Mouse (Mus musculus) MEL (cell line): ENCODE measurements at regions not wholly inside any gene's neighbourhood (a gene's known extent, or its start where the extent isn't known, plus 50 kb on each side); places are given as distances from the start of the nearest gene placed in this dataset.

Source experiments
- DNase-seq: peaks from one replicate; pipeline ENCODE4 v3.0.0; 2011; ENCODE audit warnings: low read depth, low spot score
- H3K27ac ChIP-seq: 2 replicates; pipeline ENCODE4 v1.5.1; 2012; ENCODE audit warnings: low read depth, mild to moderate bottlenecking, control low read depth, low read length, moderate library complexity; ENCODE audit not compliant: control insufficient read depth
- H3K27me3 ChIP-seq, 2 experiments: fragments of 150-350 bp in 1 of 2; sonication (generic) in 1 of 2; 2 replicates each; pipeline ENCODE4 v1.6.1; 2012; ENCODE audit warnings: low read length in 2 of 2, mild to moderate bottlenecking in 2 of 2, improper control_type of control experiment in 1 of 2, moderate library complexity in 1 of 2; ENCODE audit not compliant: insufficient read depth in 2 of 2, control insufficient read depth in 1 of 2
- H3K36me3 ChIP-seq, 2 experiments: 2 replicates each; pipeline ENCODE4 v1.6.1; 2012 to 2014; ENCODE audit warnings: low read length in 2 of 2, improper control_type of control experiment in 1 of 2, inconsistent platforms in 1 of 2, mild to moderate bottlenecking in 1 of 2; ENCODE audit not compliant: insufficient read depth in 2 of 2, control insufficient read depth in 1 of 2
- H3K4me1 ChIP-seq, 2 experiments: fragments of 150-350 bp in 1 of 2; sonication (generic) in 1 of 2; 2 replicates each; pipeline ENCODE4 v1.6.1; 2012; ENCODE audit warnings: low read length in 2 of 2, improper control_type of control experiment in 1 of 2, mild to moderate bottlenecking in 1 of 2; ENCODE audit not compliant: insufficient read depth in 2 of 2, control insufficient read depth in 1 of 2
- H3K4me3 ChIP-seq, 2 experiments: fragments of 150-350 bp in 1 of 2; sonication (generic) in 1 of 2; 2 replicates each; pipeline ENCODE4 v1.5.1; 2012; ENCODE audit warnings: low read depth in 2 of 2, low read length in 2 of 2, mild to moderate bottlenecking in 2 of 2, moderate library complexity in 2 of 2, control low read depth in 1 of 2, improper control_type of control experiment in 1 of 2; ENCODE audit not compliant: control insufficient read depth in 1 of 2, insufficient read depth in 1 of 2
- H3K79me2 ChIP-seq: 2 replicates; pipeline ENCODE4 v1.6.1; 2012; ENCODE audit warnings: mild to moderate bottlenecking, low read length, moderate library complexity; ENCODE audit not compliant: control insufficient read depth, poor library complexity, insufficient read depth
- H3K9ac ChIP-seq: 2 replicates; pipeline ENCODE4 v1.6.1; 2012; ENCODE audit warnings: low read depth, mild to moderate bottlenecking, control low read depth, low read length, moderate library complexity; ENCODE audit not compliant: control insufficient read depth, poor library complexity, severe bottlenecking
- H3K9me3 ChIP-seq: fragments of 150-350 bp; sonication (generic); replicated peaks from 2 replicates; pipeline ENCODE4 v1.6.1; 2012; ENCODE audit warnings: mild to moderate bottlenecking, low read length, improper control_type of control experiment, moderate library complexity; ENCODE audit not compliant: insufficient read depth
- CHD1 ChIP-seq: IDR thresholded peaks from 2 replicates; pipeline ENCODE4 v1.6.1; 2012; ENCODE audit warnings: low read depth, mild to moderate bottlenecking, inconsistent platforms, low read length, improper control_type of control experiment
- CHD2 ChIP-seq: IDR thresholded peaks from 2 replicates; pipeline ENCODE4 v1.6.1; 2011; ENCODE audit warnings: low read length, improper control_type of control experiment
- E2F4 ChIP-seq: IDR thresholded peaks from 2 replicates; pipeline ENCODE4 v1.6.1; 2011; ENCODE audit warnings: low read depth, low read length, improper control_type of control experiment, borderline replicate concordance
- ELF1 ChIP-seq: IDR thresholded peaks from 2 replicates; pipeline ENCODE4 v1.6.1; 2014; ENCODE audit warnings: low read depth, mild to moderate bottlenecking, inconsistent platforms, low read length, improper control_type of control experiment, moderate library complexity
- EP300 ChIP-seq, 2 experiments: IDR thresholded peaks; 2 replicates each; pipeline ENCODE4 v1.6.1; 2011; ENCODE audit warnings: improper control_type of control experiment in 2 of 2, low read length in 2 of 2, low read depth in 1 of 2, mild to moderate bottlenecking in 1 of 2
- ETS1 ChIP-seq: IDR thresholded peaks from 2 replicates; pipeline ENCODE4 v1.6.1; 2012; ENCODE audit warnings: low read depth, mild to moderate bottlenecking, inconsistent platforms, low read length, improper control_type of control experiment, moderate library complexity
- GABPA ChIP-seq: IDR thresholded peaks from 2 replicates; pipeline ENCODE4 v1.6.1; 2012; ENCODE audit warnings: low read depth, mild to moderate bottlenecking, inconsistent platforms, low read length, improper control_type of control experiment, moderate library complexity
- MXI1 ChIP-seq: IDR thresholded peaks from 2 replicates; pipeline ENCODE4 v1.6.1; 2011; ENCODE audit warnings: mild to moderate bottlenecking, low read depth, low read length, improper control_type of control experiment
- MYC ChIP-seq: IDR thresholded peaks from 2 replicates; pipeline ENCODE4 v1.6.1; 2011; ENCODE audit warnings: low read depth, mild to moderate bottlenecking, low read length, improper control_type of control experiment, moderate library complexity
- NELFE ChIP-seq: IDR thresholded peaks from 2 replicates; pipeline ENCODE4 v1.6.1; 2011; ENCODE audit warnings: low read depth, low read length, improper control_type of control experiment
- NRF1 ChIP-seq: IDR thresholded peaks from 2 replicates; pipeline ENCODE4 v1.6.1; 2014; ENCODE audit warnings: low read depth, mild to moderate bottlenecking, inconsistent platforms, low read length, improper control_type of control experiment, moderate library complexity; ENCODE audit not compliant: poor library complexity, insufficient read depth, severe bottlenecking
- POLR2AphosphoS2 ChIP-seq: IDR thresholded peaks from 2 replicates; pipeline ENCODE4 v1.6.1; 2011; ENCODE audit warnings: low read length, improper control_type of control experiment
- POLR2AphosphoS5 ChIP-seq: IDR thresholded peaks from 2 replicates; pipeline ENCODE4 v1.6.1; 2012; ENCODE audit warnings: low read depth, borderline replicate concordance, mild to moderate bottlenecking, inconsistent platforms, low read length, moderate library complexity, mixed read lengths
- RCOR1 ChIP-seq: IDR thresholded peaks from 2 replicates; pipeline ENCODE4 v1.6.1; 2012; ENCODE audit warnings: low read depth, mild to moderate bottlenecking, inconsistent platforms, low read length, improper control_type of control experiment
- SIN3A ChIP-seq: IDR thresholded peaks from 2 replicates; pipeline ENCODE4 v1.6.1; 2012; ENCODE audit warnings: low read length, improper control_type of control experiment, inconsistent platforms
- TBP ChIP-seq: IDR thresholded peaks from 2 replicates; pipeline ENCODE4 v1.8.0; 2011; ENCODE audit warnings: low read depth, low read length, improper control_type of control experiment
- UBTF ChIP-seq: IDR thresholded peaks from 2 replicates; pipeline ENCODE4 v1.6.1; 2012; ENCODE audit warnings: low read depth, mild to moderate bottlenecking, inconsistent platforms, low read length, improper control_type of control experiment, moderate library complexity, borderline replicate concordance; ENCODE audit not compliant: insufficient read depth
- USF2 ChIP-seq, 2 experiments: IDR thresholded peaks; 2 replicates each; pipeline ENCODE4 v1.6.1; 2011 to 2012; ENCODE audit warnings: improper control_type of control experiment in 2 of 2, low read length in 2 of 2, borderline replicate concordance in 1 of 2, inconsistent platforms in 1 of 2, low read depth in 1 of 2, mild to moderate bottlenecking in 1 of 2; ENCODE audit not compliant: insufficient read depth in 1 of 2
- ZC3H11A ChIP-seq: IDR thresholded peaks from 2 replicates; pipeline ENCODE4 v1.6.1; 2012; ENCODE audit warnings: low read depth, mild to moderate bottlenecking, inconsistent platforms, low read length, improper control_type of control experiment
- ZKSCAN1 ChIP-seq: IDR thresholded peaks from 2 replicates; pipeline ENCODE4 v1.6.1; 2012; ENCODE audit warnings: low read depth, mild to moderate bottlenecking, inconsistent platforms, low read length, improper control_type of control experiment, moderate library complexity

GRCm38 (mm10) chr6:91589181-91589580 lies 73.5 kb downstream of the Lsm3 start:
- Histone ChIP-seq H3K27me3 (peaks cover 8 to 15% of the 10 kb centered on the region in 2 experiments), H3K4me3 (no peak overlapping the region), H3K4me1 (no peaks in the 10 kb centered on the region), H3K79me2 (no peaks in the 10 kb centered on the region), H3K36me3 (no peaks in the 10 kb centered on the region), H3K27ac (no peak overlapping the region), H3K9ac (no peak overlapping the region), H3K9me3 (no peaks in the 10 kb centered on the region)
- TF ChIP-seq GABPA: no peak
- TF ChIP-seq ZC3H11A: no peak
- TF ChIP-seq ELF1: no peak
- no peak for TF ChIP-seq NRF1
- TF ChIP-seq SIN3A: no peak
- TF ChIP-seq UBTF: no peak
- no peak for TF ChIP-seq ETS1
- no peak for TF ChIP-seq POLR2AphosphoS5
- no peak for TF ChIP-seq TBP
- TF ChIP-seq USF2 (IDR thresholded peaks at IDR 0.05; ENCODE audit: borderline replicate concordance in 1 of 2, insufficient read depth in 1 of 2, low read depth in 1 of 2, low read length in 2 of 2): no peak
- no peak for TF ChIP-seq CHD2
- TF ChIP-seq NELFE: no peak
- TF ChIP-seq MXI1: no peak
- DNase-seq: no peak

GRCm38 (mm10) chr6:91590395-91590794 lies 74.7 kb downstream of the Lsm3 start:
- Histone ChIP-seq H3K4me1 (no peaks in the 10 kb centered on the region), H3K36me3 (no peaks in the 10 kb centered on the region), H3K9ac (no peak overlapping the region), H3K79me2 (no peaks in the 10 kb centered on the region), H3K27ac (no peak overlapping the region), H3K4me3 (no peak overlapping the region), H3K9me3 (no peaks in the 10 kb centered on the region), H3K27me3 (peaks cover 8 to 16% of the 10 kb centered on the region in 2 experiments)
- no peak for TF ChIP-seq EP300 (IDR thresholded peaks at IDR 0.05; ENCODE audit: low read depth in 1 of 2, low read length in 2 of 2)
- TF ChIP-seq ZKSCAN1: no peak
- no peak for TF ChIP-seq USF2 (IDR thresholded peaks at IDR 0.05; ENCODE audit: borderline replicate concordance in 1 of 2, insufficient read depth in 1 of 2, low read depth in 1 of 2, low read length in 2 of 2)
- no peak for TF ChIP-seq POLR2AphosphoS2
- TF ChIP-seq GABPA: no peak
- TF ChIP-seq MYC: no peak
- TF ChIP-seq E2F4: no peak
- TF ChIP-seq NELFE: no peak
- TF ChIP-seq NRF1: no peak
- no peak for TF ChIP-seq CHD1
- TF ChIP-seq POLR2AphosphoS5: no peak
- TF ChIP-seq RCOR1: no peak
- no peak for TF ChIP-seq UBTF
- DNase-seq: no peak
